Mouse (Mus musculus) limb, embryonic 11.5 days (tissue): ENCODE results near the gene Lypd6b. TPM values are rescaled to one million over a fixed set of nuclear protein-coding genes. Genes with fewer than 3 reads are reported as not detected.

Experiments
- ATAC-seq: fragments of 200-750 bp; cut with Nextera tagmentation; 2 replicates; pipeline ENCODE4 v1.8.0; 2017; ENCODE audit warnings: low read depth; ENCODE audit not compliant: insufficient number of reproducible peaks, low FRiP score, low TSS enrichment
- DNase-seq: peaks from one replicate; pipeline ENCODE4 v3.0.0-alpha.2; 2015; ENCODE audit warnings: low spot score
- H3K27ac ChIP-seq: fragments of 300-500 bp; sonication (generic); replicated peaks from 2 replicates; pipeline ENCODE4 v1.5.1; 2014; ENCODE audit warnings: low read depth, mild to moderate bottlenecking, low read length
- H3K27me3 ChIP-seq: fragments of 300-500 bp; sonication (generic); 2 replicates; pipeline ENCODE4 v1.6.1; 2014; ENCODE audit warnings: mild to moderate bottlenecking, low read length, mixed read lengths; ENCODE audit not compliant: control insufficient read depth, insufficient read depth
- H3K36me3 ChIP-seq: fragments of 300-500 bp; sonication (generic); 2 replicates; pipeline ENCODE4 v1.6.1; 2014; ENCODE audit warnings: mild to moderate bottlenecking, low read length, moderate library complexity, mixed read lengths; ENCODE audit not compliant: control insufficient read depth, insufficient read depth
- H3K4me1 ChIP-seq: fragments of 300-500 bp; sonication (generic); 2 replicates; pipeline ENCODE4 v1.6.1; 2014; ENCODE audit warnings: low read length, mixed read lengths; ENCODE audit not compliant: control insufficient read depth, insufficient read depth
- H3K4me2 ChIP-seq: fragments of 300-500 bp; sonication (generic); 2 replicates; pipeline ENCODE4 v1.6.1; 2014; ENCODE audit warnings: low read depth, mild to moderate bottlenecking, moderate library complexity; ENCODE audit not compliant: severe bottlenecking
- H3K4me3 ChIP-seq: fragments of 300-500 bp; sonication (generic); 2 replicates; pipeline ENCODE4 v1.5.1; 2014; ENCODE audit warnings: low read depth, low read length
- H3K9ac ChIP-seq: fragments of 300-500 bp; sonication (generic); 2 replicates; pipeline ENCODE4 v1.6.1; 2014; ENCODE audit warnings: mild to moderate bottlenecking, low read length
- H3K9me3 ChIP-seq: fragments of 300-500 bp; sonication (generic); 2 replicates; pipeline ENCODE4 v1.6.1; 2016; ENCODE audit warnings: low read length; ENCODE audit not compliant: control insufficient read depth
- WGBS: fragments of 180-500 bp; shearing (Covaris S2); extraction: QIAGEN DNeasy Blood & Tissue Kit; methylation state at CpG from one replicate; pipeline ENCODE4 v1.1.7; 2014; 5-methylcytosine and 5-hydroxymethylcytosine counted together
- polyA plus RNA-seq: library from polyadenylated mRNA; unstranded; fragments of >200 nt; fragmentation: Nextera tagmentation; extraction: Ambion mirVana; gene quantifications from 2 replicates; pipeline ENCODE4 v1.2.1, GENCODE M21; 2014

The Lypd6b gene
- polyA plus RNA-seq, 1 experiment from 2014 or later: 6.6 TPM

GRCm38 (mm10) chr2:49838611-49839010 lies 51.1 kb downstream of the Lypd6b start:
- Histone ChIP-seq H3K4me1 (no peaks in the 10 kb centered on the region), H3K36me3 (no peaks in the 10 kb centered on the region), H3K4me2 (no peak overlapping the region), H3K27ac (no peak overlapping the region), H3K9me3 (no peaks in the 10 kb centered on the region), H3K27me3 (no peaks in the 10 kb centered on the region), H3K4me3 (no peak overlapping the region), H3K9ac (no peak overlapping the region)
- 79% methylated on average over 7 of the region's 7 CpGs for WGBS
- no peak for DNase-seq
- ATAC-seq: no peak

- H3K9me3 ChIP-seq: no peaks in the 10 kb centered on the region
- ATAC-seq (no peak), DNase-seq (no peak)
- H3K36me3 ChIP-seq: no peaks in the 10 kb centered on the region
- no peak overlapping the region for H3K4me2 ChIP-seq
- H3K4me1 ChIP-seq: no peaks in the 10 kb centered on the region
- no peak overlapping the region for H3K9ac ChIP-seq
- no peak overlapping the region for H3K27ac ChIP-seq
- WGBS: 58% methylated on average over 6 of the region's 6 CpGs
- H3K27me3 ChIP-seq: no peaks in the 10 kb centered on the region
- no peak overlapping the region for H3K4me3 ChIP-seq
Measured at GRCm38 (mm10) chr2:49840573-49840972, 53.1 kb downstream of the Lypd6b start.

GRCm38 (mm10) chr2:49841089-49841488 lies 53.6 kb downstream of the Lypd6b start:
- no peaks in the 10 kb centered on the region for H3K9me3 ChIP-seq
- no peak overlapping the region for H3K9ac ChIP-seq
- H3K4me2 ChIP-seq: no peak overlapping the region
- H3K36me3 ChIP-seq: no peaks in the 10 kb centered on the region
- no peaks in the 10 kb centered on the region for H3K27me3 ChIP-seq
- no peaks in the 10 kb centered on the region for H3K4me1 ChIP-seq
- no peak overlapping the region for H3K4me3 ChIP-seq
- DNase-seq: no peak
- no peak overlapping the region for H3K27ac ChIP-seq
- no peak for ATAC-seq
- 91% methylated on average over 5 of the region's 5 CpGs for WGBS

GRCm38 (mm10) chr2:49845104-49845503 lies 57.6 kb downstream of the Lypd6b start:
- Histone ChIP-seq H3K4me1 (no peaks in the 10 kb centered on the region), H3K27me3 (no peaks in the 10 kb centered on the region), H3K36me3 (no peaks in the 10 kb centered on the region), H3K9ac (no peak overlapping the region), H3K27ac (no peak overlapping the region), H3K4me3 (no peak overlapping the region), H3K9me3 (no peaks in the 10 kb centered on the region), H3K4me2 (no peak overlapping the region)
- ATAC-seq (no peak), DNase-seq (no peak)
- 80% methylated on average over 7 of the region's 7 CpGs for whole genome bisulfite sequencing

GRCm38 (mm10) chr2:49846097-49846496 lies 58.6 kb downstream of the Lypd6b start:
- no peaks in the 10 kb centered on the region for H3K27me3 ChIP-seq
- WGBS: 82% methylated on average over 3 of the region's 3 CpGs
- no peak for DNase-seq
- no peaks in the 10 kb centered on the region for H3K4me1 ChIP-seq
- no peak overlapping the region for H3K4me2 ChIP-seq
- H3K36me3 ChIP-seq: no peaks in the 10 kb centered on the region
- no peak overlapping the region for H3K4me3 ChIP-seq
- ATAC-seq: no peak
- H3K27ac ChIP-seq: no peak overlapping the region
- no peaks in the 10 kb centered on the region for H3K9me3 ChIP-seq
- H3K9ac ChIP-seq: no peak overlapping the region

- no peak overlapping the region for H3K4me2 ChIP-seq
- H3K9ac ChIP-seq: no peak overlapping the region
- no peak overlapping the region for H3K4me3 ChIP-seq
- no peak overlapping the region for H3K27ac ChIP-seq
- no peak for ATAC-seq
- H3K27me3 ChIP-seq: no peaks in the 10 kb centered on the region
- H3K4me1 ChIP-seq: no peaks in the 10 kb centered on the region
- no peak for DNase-seq
- 89% methylated on average over 3 of the region's 3 CpGs for WGBS
- H3K9me3 ChIP-seq: no peaks in the 10 kb centered on the region
- H3K36me3 ChIP-seq: no peaks in the 10 kb centered on the region
Measured at GRCm38 (mm10) chr2:49846880-49847279, 59.4 kb downstream of the Lypd6b start.

GRCm38 (mm10) chr2:49847831-49848230 lies 60.3 kb downstream of the Lypd6b start:
- no peak overlapping the region for H3K27ac ChIP-seq
- H3K4me2 ChIP-seq: no peak overlapping the region
- ATAC-seq (no peak), DNase-seq (no peak)
- WGBS: 63% methylated on average over 2 of the region's 2 CpGs
- H3K4me3 ChIP-seq: no peak overlapping the region
- no peaks in the 10 kb centered on the region for H3K4me1 ChIP-seq
- no peaks in the 10 kb centered on the region for H3K27me3 ChIP-seq
- H3K9ac ChIP-seq: no peak overlapping the region
- no peaks in the 10 kb centered on the region for H3K36me3 ChIP-seq
- no peaks in the 10 kb centered on the region for H3K9me3 ChIP-seq

- H3K27me3 ChIP-seq: no peaks in the 10 kb centered on the region
- no peak overlapping the region for H3K27ac ChIP-seq
- H3K9me3 ChIP-seq: no peaks in the 10 kb centered on the region
- DNase-seq: no peak
- no peak overlapping the region for H3K4me3 ChIP-seq
- WGBS: 93% methylated on average over 1 of the region's 1 CpGs
- H3K4me1 ChIP-seq: no peaks in the 10 kb centered on the region
- no peak overlapping the region for H3K9ac ChIP-seq
- H3K36me3 ChIP-seq: no peaks in the 10 kb centered on the region
- no peak for ATAC-seq
- no peak overlapping the region for H3K4me2 ChIP-seq
Measured at GRCm38 (mm10) chr2:49849771-49850170, 62.3 kb downstream of the Lypd6b start.

GRCm38 (mm10) chr2:49851977-49852376 lies 64.5 kb downstream of the Lypd6b start:
- Histone ChIP-seq H3K4me2 (no peak overlapping the region), H3K27me3 (no peaks in the 10 kb centered on the region), H3K9me3 (no peaks in the 10 kb centered on the region), H3K4me3 (no peak overlapping the region), H3K27ac (no peak overlapping the region), H3K4me1 (no peaks in the 10 kb centered on the region), H3K36me3 (no peaks in the 10 kb centered on the region), H3K9ac (no peak overlapping the region)
- DNase-seq: no peak
- no peak for ATAC-seq
